Mouse (Mus musculus) liver, postnatal 0 days (tissue): ENCODE results near the gene Pld1. TPM values are rescaled to one million over a fixed set of nuclear protein-coding genes. Genes with fewer than 3 reads are reported as not detected.

ENCODE experiments used
- ATAC-seq: fragments of 200-750 bp; cut with Nextera tagmentation; 2 replicates; pipeline ENCODE4 v1.8.0; 2017; ENCODE audit warnings: mild to moderate bottlenecking, moderate library complexity
- DNase-seq: peaks from one replicate; pipeline ENCODE4 v3.0.0-alpha.2; 2016
- H3K27ac ChIP-seq: fragments of 300-500 bp; sonication (generic); 2 replicates; pipeline ENCODE4 v1.5.1; 2014; ENCODE audit warnings: antibody characterized with exemption, moderate library complexity, mild to moderate bottlenecking, low read depth
- H3K27me3 ChIP-seq: fragments of 300-500 bp; sonication (generic); 2 replicates; pipeline ENCODE4 v1.6.1; 2014; ENCODE audit warnings: low read length, control low read depth, mixed read lengths; ENCODE audit not compliant: insufficient read depth
- H3K36me3 ChIP-seq: fragments of 300-500 bp; sonication (generic); replicated peaks from 2 replicates; pipeline ENCODE4 v1.6.1; 2014; ENCODE audit warnings: mild to moderate bottlenecking, control low read depth, low read length, moderate library complexity, mixed read lengths; ENCODE audit not compliant: insufficient read depth
- H3K4me1 ChIP-seq: fragments of 300-500 bp; sonication (generic); 2 replicates; pipeline ENCODE4 v1.6.1; 2014; ENCODE audit warnings: antibody characterized with exemption, mild to moderate bottlenecking, control low read depth; ENCODE audit not compliant: insufficient read depth
- H3K4me2 ChIP-seq: fragments of 300-500 bp; sonication (generic); 2 replicates; pipeline ENCODE4 v1.6.1; 2014; ENCODE audit warnings: low read depth, mild to moderate bottlenecking, low read length, moderate library complexity, mixed read lengths
- H3K4me3 ChIP-seq: fragments of 300-500 bp; sonication (generic); 2 replicates; pipeline ENCODE4 v1.5.1; 2014; ENCODE audit warnings: low read depth, low read length
- H3K9ac ChIP-seq: fragments of 300-500 bp; sonication (generic); replicated peaks from 2 replicates; pipeline ENCODE4 v1.6.1; 2014; ENCODE audit warnings: mild to moderate bottlenecking, moderate library complexity
- H3K9me3 ChIP-seq: fragments of 300-500 bp; sonication (generic); 2 replicates; pipeline ENCODE4 v1.6.1; 2016; ENCODE audit warnings: mild to moderate bottlenecking, control low read depth, low read length, mixed read lengths
- CTCF ChIP-seq: sonication (generic); IDR thresholded peaks from 2 replicates; pipeline ENCODE4 v1.5.1; 2016; ENCODE audit warnings: antibody characterized with exemption, low read depth
- EP300 ChIP-seq: IDR thresholded peaks from 2 replicates; pipeline ENCODE4 v1.6.1; 2016; ENCODE audit warnings: antibody characterized with exemption, low read depth, mild to moderate bottlenecking
- WGBS: fragments of 180-500 bp; shearing (Covaris S2); extraction: QIAGEN DNeasy Blood & Tissue Kit; methylation state at CpG from one replicate; pipeline ENCODE4 v1.1.7; 2014; ENCODE audit not compliant: insufficient replicate concordance; 5-methylcytosine and 5-hydroxymethylcytosine counted together
- polyA plus RNA-seq: library from polyadenylated mRNA; unstranded; fragments of >200 nt; fragmentation: Nextera tagmentation; extraction: Ambion mirVana; gene quantifications from 2 replicates; pipeline ENCODE4 v1.2.1, GENCODE M21; 2015

The Pld1 gene
- polyA plus RNA-seq, 1 experiment from 2014 or later, result 5.1 TPM

DNA sequence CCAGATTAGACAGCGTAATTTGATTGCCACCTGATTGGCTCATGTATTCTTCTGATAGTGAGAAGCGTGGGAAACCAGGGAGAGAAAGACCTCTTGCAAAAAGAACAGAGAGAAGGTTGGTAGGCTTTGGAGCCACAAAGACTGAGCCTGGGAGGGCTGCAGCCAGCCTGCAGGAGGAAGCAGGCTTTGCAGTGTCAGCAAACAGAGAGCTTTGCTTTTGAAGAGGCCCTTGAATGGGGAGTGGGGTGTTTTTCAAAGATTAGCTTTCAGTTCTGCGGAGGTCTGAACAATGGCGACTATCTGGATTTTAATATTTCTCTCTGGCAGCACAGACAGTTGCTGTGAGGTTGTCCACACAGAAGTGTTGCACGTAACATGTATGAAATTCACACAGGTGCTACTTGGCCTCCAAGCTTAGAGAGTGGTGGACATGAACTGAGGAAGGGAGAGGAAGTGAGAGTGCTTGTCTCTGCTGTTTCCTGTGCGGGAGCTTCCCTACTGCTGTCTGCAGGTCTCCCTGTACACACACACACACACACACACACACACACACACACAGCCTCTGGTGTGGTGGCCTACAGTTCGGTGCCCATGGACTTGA, 93.2 kb downstream of the Pld1 start:
- H3K4me3 ChIP-seq, result no peak overlapping the region
- H3K4me2 ChIP-seq, result no peak overlapping the region
- no peak overlapping the region for H3K9ac ChIP-seq
- peak; percentile 25 for DNase-seq
- no peak overlapping the region for H3K27ac ChIP-seq
- no peaks in the 10 kb centered on the region for H3K9me3 ChIP-seq
- peaks cover 10% of the 10 kb centered on the region for H3K4me1 ChIP-seq
- H3K36me3 ChIP-seq, result peaks cover 9% of the 10 kb centered on the region
- no peaks in the 10 kb centered on the region for H3K27me3 ChIP-seq
- WGBS, result 37% methylated on average over 7 of the region's 7 CpGs
- ATAC-seq, result peak; percentile 50; the same call in 1 of the 2 replicates
- TF ChIP-seq CTCF (no peak), EP300 (no peak)

DNA sequence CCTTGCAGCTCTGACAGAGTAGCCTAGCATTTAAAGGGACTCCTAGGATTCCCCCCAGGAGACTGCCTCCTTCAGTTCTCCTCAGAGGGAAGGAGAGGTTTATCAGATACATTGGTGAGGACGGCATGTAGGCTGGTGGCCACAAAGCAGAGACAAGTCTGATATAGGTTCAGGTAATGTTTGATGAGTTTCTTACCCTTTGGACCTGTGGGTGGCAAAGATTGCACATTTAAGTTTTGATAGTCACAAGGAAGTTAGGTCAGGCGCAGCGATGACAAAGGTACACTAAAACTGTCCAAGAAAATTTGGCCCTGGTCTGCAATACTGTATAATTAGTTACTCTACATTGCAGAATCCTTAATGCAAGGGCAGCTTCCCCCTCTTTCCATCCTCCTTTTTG, 95.4 kb downstream of the Pld1 start:
- H3K9me3 ChIP-seq, result no peaks in the 10 kb centered on the region
- TF ChIP-seq CTCF (no peak), EP300 (no peak)
- H3K27me3 ChIP-seq, result no peaks in the 10 kb centered on the region
- H3K27ac ChIP-seq, result peak overlapping the region; percentile 16; the same call in 1 of the 2 replicates
- peaks cover 9% of the 10 kb centered on the region; the same call in 1 of the 2 replicates for H3K4me1 ChIP-seq
- 0 out of 2 replicates have a peak overlapping the region, but pooled peaks have one; percentile 13 for H3K4me2 ChIP-seq
- H3K4me3 ChIP-seq, result no peak overlapping the region
- peaks cover 9% of the 10 kb centered on the region for H3K36me3 ChIP-seq
- 55% methylated on average over 3 of the region's 3 CpGs for WGBS
- ATAC-seq (no peak), DNase-seq (no peak)
- H3K9ac ChIP-seq, result no peak overlapping the region

DNA sequence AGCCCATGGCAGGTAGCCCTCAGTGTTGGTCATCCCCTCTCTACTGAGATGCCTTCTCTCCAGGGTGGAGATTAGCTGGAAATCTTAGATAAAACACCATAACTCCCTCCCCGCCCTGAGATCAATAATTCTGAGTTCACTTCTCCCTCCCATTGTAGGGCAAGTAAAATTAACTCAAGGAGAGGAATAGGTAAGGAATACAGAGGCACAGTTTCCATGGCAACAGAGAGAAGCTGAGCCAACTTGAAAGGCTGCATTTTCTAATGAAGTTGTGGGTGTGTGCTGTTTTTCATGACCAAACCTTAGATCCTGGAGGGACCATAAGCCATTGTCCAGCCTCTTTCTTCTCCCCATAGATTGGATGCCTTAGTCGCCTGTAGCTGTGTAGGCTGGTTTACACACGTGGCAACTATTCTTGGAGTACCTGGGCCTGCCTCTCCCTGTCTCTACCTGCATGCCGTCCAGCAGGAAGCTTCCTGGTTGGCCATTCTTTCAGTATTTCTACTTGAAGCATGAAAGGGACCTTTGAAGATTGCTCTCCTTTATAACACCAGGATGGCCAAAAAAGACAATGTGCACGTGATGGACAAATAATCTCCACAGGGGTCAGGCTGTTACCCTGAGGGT, 96.3 kb downstream of the Pld1 start:
- Histone ChIP-seq H3K27ac (no peak overlapping the region), H3K27me3 (no peaks in the 10 kb centered on the region), H3K9me3 (no peaks in the 10 kb centered on the region), H3K36me3 (peaks cover 2% of the 10 kb centered on the region; the same call in 1 of the 2 replicates), H3K4me1 (peaks cover 9% of the 10 kb centered on the region; the same call in 1 of the 2 replicates), H3K4me3 (no peak overlapping the region), H3K4me2 (no peak overlapping the region), H3K9ac (no peak overlapping the region)
- 74% methylated on average over 5 of the region's 5 CpGs for WGBS
- no peak for ATAC-seq
- TF ChIP-seq EP300 (no peak), CTCF (no peak)
- no peak for DNase-seq

DNA sequence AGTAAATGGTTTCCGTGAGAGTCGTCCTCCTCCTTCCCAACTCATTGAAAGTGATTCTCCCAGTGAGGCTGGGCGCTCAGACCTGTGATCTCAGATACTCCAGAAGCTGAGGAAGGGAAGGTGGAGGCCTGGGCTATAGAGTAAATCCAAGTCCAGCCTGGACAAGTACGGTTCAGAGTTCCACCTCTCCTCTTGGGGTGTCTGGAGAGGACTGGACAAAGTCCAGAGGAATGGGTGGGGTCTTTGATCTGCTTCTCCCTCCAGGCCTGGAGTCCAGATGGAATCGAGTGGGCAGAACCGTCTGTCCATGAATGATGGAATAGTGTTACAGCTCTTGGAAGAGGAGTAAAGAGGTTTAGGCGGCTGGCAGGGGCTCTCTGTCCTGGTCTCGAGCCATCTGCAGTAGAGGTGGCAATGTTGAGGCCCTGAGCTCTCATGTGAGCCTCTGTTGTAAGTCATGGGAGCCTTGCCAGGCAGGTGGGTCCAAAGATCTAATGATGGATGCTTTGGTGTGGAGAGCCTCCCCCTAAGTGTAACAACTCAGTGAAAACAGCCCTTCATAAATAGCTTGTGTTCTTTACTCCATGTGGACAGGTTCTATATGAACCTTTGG, 98.9 kb downstream of the Pld1 start:
- no peak for TF ChIP-seq EP300
- TF ChIP-seq CTCF, result no peak
- Histone ChIP-seq H3K27ac (no peak overlapping the region; the same call in 1 of the 2 replicates), H3K4me3 (no peak overlapping the region), H3K4me1 (peaks cover 9% of the 10 kb centered on the region; the same call in 1 of the 2 replicates), H3K9ac (no peak overlapping the region), H3K4me2 (no peak overlapping the region), H3K9me3 (no peaks in the 10 kb centered on the region), H3K27me3 (no peaks in the 10 kb centered on the region), H3K36me3 (peaks cover 12% of the 10 kb centered on the region)
- ATAC-seq, result peak; percentile 44; the same call in 1 of the 2 replicates
- WGBS, result 60% methylated on average over 8 of the region's 8 CpGs
- DNase-seq, result peak; percentile 29

DNA sequence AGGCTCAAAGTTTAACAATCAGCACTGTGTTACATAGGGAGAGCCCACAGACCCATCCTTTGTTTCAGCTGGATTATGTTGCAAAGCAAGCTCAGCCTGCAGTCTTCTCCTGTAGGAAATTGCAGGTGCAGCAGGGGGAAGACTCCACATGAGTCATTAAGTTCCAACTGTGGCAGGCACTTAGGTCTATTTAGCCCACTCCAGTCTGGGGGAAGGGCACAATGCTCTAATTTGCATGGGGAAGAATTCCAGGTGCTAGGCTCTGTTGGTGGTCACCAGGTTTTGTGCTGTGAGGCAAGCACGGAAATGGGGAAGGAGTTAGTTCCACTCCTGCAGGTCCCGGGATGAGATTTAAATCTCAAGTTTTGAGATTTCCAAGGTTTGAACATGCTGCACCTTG, 99.6 kb downstream of the Pld1 start:
- Histone ChIP-seq H3K4me1 (peaks cover 9% of the 10 kb centered on the region; the same call in 1 of the 2 replicates), H3K4me2 (no peak overlapping the region), H3K9me3 (no peaks in the 10 kb centered on the region), H3K9ac (no peak overlapping the region), H3K4me3 (no peak overlapping the region), H3K27me3 (no peaks in the 10 kb centered on the region), H3K27ac (no peak overlapping the region), H3K36me3 (peaks cover 19% of the 10 kb centered on the region)
- ATAC-seq, result no peak
- WGBS, result 65% methylated on average over 2 of the region's 2 CpGs
- TF ChIP-seq EP300 (no peak), CTCF (no peak)
- no peak for DNase-seq

DNA sequence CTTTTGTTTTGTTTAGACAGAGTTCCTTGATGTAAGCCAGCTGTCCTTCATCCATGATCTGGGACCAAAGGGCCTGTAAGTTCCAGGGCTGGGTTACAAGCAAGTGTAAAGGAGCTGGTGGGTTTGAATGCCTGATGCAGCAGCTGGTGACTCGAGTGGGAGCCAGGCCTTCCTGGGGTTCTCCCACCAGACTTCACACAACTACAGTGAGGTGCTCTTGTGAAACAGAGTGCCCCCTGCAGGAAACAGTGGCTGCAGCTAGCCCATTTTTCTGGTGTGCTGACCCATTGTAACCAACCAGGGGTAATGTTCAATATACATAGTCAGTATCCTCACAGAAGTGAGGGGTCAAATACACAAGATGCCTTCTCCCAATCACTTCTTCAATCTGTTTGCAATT, 101.3 kb downstream of the Pld1 start:
- H3K9ac ChIP-seq, result no peak overlapping the region
- no peak overlapping the region for H3K27ac ChIP-seq
- no peak for TF ChIP-seq EP300
- peak; percentile 41 for TF ChIP-seq CTCF
- DNase-seq (no peak), ATAC-seq (no peak)
- H3K36me3 ChIP-seq, result peaks cover 26% of the 10 kb centered on the region
- no peak overlapping the region for H3K4me2 ChIP-seq
- H3K4me3 ChIP-seq, result no peak overlapping the region
- 0 out of 2 replicates have a peak, but pooled peaks cover 2% of the 10 kb centered on the region for H3K4me1 ChIP-seq
- WGBS, result 20% methylated on average over 1 of the region's 1 CpGs
- no peaks in the 10 kb centered on the region for H3K27me3 ChIP-seq
- H3K9me3 ChIP-seq, result no peaks in the 10 kb centered on the region
